In the genomic region with DNA sequence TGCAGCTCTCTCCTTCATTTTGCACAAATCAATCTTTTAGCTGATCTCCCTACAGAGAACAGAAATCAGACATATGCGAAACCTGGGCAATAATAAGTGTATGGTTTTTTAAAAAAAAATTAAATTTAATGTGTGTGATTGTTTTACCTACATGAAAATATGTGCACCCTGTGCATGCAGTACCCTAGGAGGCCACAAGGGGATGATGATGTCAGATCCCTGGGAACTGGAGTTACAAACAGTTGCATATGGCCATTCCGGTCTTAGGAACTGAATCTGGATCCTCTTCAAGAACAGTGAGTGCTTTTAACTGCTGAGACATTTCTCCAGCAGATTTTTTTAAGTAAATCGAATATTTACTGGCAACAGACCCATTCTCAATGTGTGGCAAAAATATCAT, we compare ENCODE assay signal across 24 mouse cellular contexts.
DNase-seq lines count a peak whose midpoint lies in the region; ATAC-seq and TF ChIP-seq lines count a peak whose summit lies in the region.
"Had no signal": no experiment of that assay in that cellular context is flagged by ENCODE, and none has a peak within 500 bp of the region (broad histone marks: within the 10 kb centered on the region; RNA-seq: fewer than 3 reads in every experiment).

No protein-coding gene starts in this region.

- no peaks in the 10 kb centered on the region for H3K4me1 ChIP-seq in intestine, embryonic 14.5 days (replicated peaks; ENCODE audit: control insufficient read depth, insufficient read depth, low read length)
- H3K4me1 ChIP-seq in intestine, embryonic 16.5 days (ENCODE audit: control insufficient read depth, insufficient read depth, low read length), result no peaks in the 10 kb centered on the region
- no peaks in the 10 kb centered on the region for H3K4me1 ChIP-seq in lung, embryonic 14.5 days (ENCODE audit: insufficient read depth)
- H3K4me1 ChIP-seq in MEL (ENCODE audit: control insufficient read depth in 1 of 2, insufficient read depth in 2 of 2, low read length in 2 of 2), result no peaks in the 10 kb centered on the region
- H3K4me1 ChIP-seq in stomach, postnatal 0 days (replicated peaks; ENCODE audit: control insufficient read depth, insufficient read depth), result no peaks in the 10 kb centered on the region
- H3K4me1 ChIP-seq: heart, embryonic 12.5 days; megakaryocyte, embryonic 14.5 days; neural tube, embryonic 12.5 days had no signal

- no peak for TF ChIP-seq RAD21 in MEL (IDR thresholded peaks at IDR 0.05; ENCODE audit: low read depth, low read length)

- no peak for TF ChIP-seq EP300 in MEL (IDR thresholded peaks at IDR 0.05; ENCODE audit: low read depth in 1 of 2, low read length in 2 of 2)
- TF ChIP-seq EP300 in stomach, postnatal 0 days (optimal IDR thresholded peaks at IDR 0.05), result no peak

- no peaks in the 10 kb centered on the region for H3K27me3 ChIP-seq in intestine, embryonic 14.5 days (replicated peaks; ENCODE audit: control insufficient read depth, insufficient read depth, low read length)
- no peaks in the 10 kb centered on the region for H3K27me3 ChIP-seq in intestine, embryonic 16.5 days (replicated peaks; ENCODE audit: control insufficient read depth, insufficient read depth, low read length)
- no peaks in the 10 kb centered on the region for H3K27me3 ChIP-seq in lung, embryonic 14.5 days (ENCODE audit: insufficient read depth, low read length)
- H3K27me3 ChIP-seq in MEL (ENCODE audit: control insufficient read depth in 1 of 2, insufficient read depth in 2 of 2, low read length in 2 of 2), result no peaks in the 10 kb centered on the region
- no peaks in the 10 kb centered on the region for H3K27me3 ChIP-seq in stomach, postnatal 0 days (ENCODE audit: control insufficient read depth, insufficient read depth, low read length)
- H3K27me3 ChIP-seq: CH12.LX; heart, embryonic 12.5 days; megakaryocyte, embryonic 14.5 days; midbrain, embryonic 13.5 days; neural tube, embryonic 12.5 days had no signal

- H3K4me3 ChIP-seq in intestine, embryonic 14.5 days (ENCODE audit: low read depth, low read length), result no peak overlapping the region
- H3K4me3 ChIP-seq in intestine, embryonic 16.5 days (ENCODE audit: low read length), result no peak overlapping the region
- H3K4me3 ChIP-seq in lung, embryonic 14.5 days (ENCODE audit: low read depth, low read length), result no peak overlapping the region
- no peak overlapping the region for H3K4me3 ChIP-seq in MEL (ENCODE audit: control insufficient read depth in 1 of 2, insufficient read depth in 1 of 2, low read depth in 2 of 2, low read length in 2 of 2)
- H3K4me3 ChIP-seq in stomach, postnatal 0 days (ENCODE audit: low read depth, low read length), result no peak overlapping the region
- H3K4me3 ChIP-seq: heart, embryonic 12.5 days; hindbrain, embryonic 10.5 days; megakaryocyte, embryonic 14.5 days; midbrain, embryonic 13.5 days; neural tube, embryonic 12.5 days had no signal

- WGBS in intestine, embryonic 14.5 days, result 93% methylated on average over 3 of the region's 3 CpGs
- 90% methylated on average over 3 of the region's 3 CpGs for WGBS in intestine, embryonic 16.5 days
- 86% methylated on average over 3 of the region's 3 CpGs for WGBS in lung, embryonic 14.5 days
- 85% methylated on average over 3 of the region's 3 CpGs for WGBS in stomach, postnatal 0 days

- H3K27ac ChIP-seq in intestine, embryonic 14.5 days (ENCODE audit: low read depth), result no peak overlapping the region
- no peak overlapping the region for H3K27ac ChIP-seq in intestine, embryonic 16.5 days (ENCODE audit: low read length)
- no peak overlapping the region for H3K27ac ChIP-seq in lung, embryonic 14.5 days (ENCODE audit: low read depth)
- H3K27ac ChIP-seq in MEL (ENCODE audit: control insufficient read depth, low read depth, low read length), result no peak overlapping the region
- no peak overlapping the region for H3K27ac ChIP-seq in stomach, postnatal 0 days (replicated peaks)
- H3K27ac ChIP-seq: hindbrain, embryonic 10.5 days; midbrain, embryonic 13.5 days; neural tube, embryonic 12.5 days had no signal

- ATAC-seq in intestine, embryonic 14.5 days (replicated peaks; ENCODE audit: low FRiP score, low TSS enrichment, low read depth), result no peak
- ATAC-seq in intestine, embryonic 16.5 days, result no peak
- ATAC-seq in lung, embryonic 14.5 days (ENCODE audit: insufficient read depth), result no peak
- ATAC-seq in stomach, postnatal 0 days (ENCODE audit: low FRiP score, low TSS enrichment), result no peak
- ATAC-seq: forebrain, embryonic 14.5 days; midbrain, embryonic 13.5 days had no signal

- DNase-seq in intestine, embryonic 14.5 days (ENCODE audit: low spot score), result peak; percentile 10
- no peak for DNase-seq in lung, embryonic 14.5 days
- DNase-seq in lung, postnatal 10 days, result no peak
- DNase-seq in MEL (ENCODE audit: low read depth, low spot score), result peak; percentile 14
- DNase-seq in stomach, postnatal 0 days (ENCODE audit: low spot score), result no peak
- no peak for DNase-seq in cerebellum, postnatal 14 days
- DNase-seq: adrenal gland, postnatal 14 days; B cell, adult 2 months; cerebellum, adult 8-10 months; heart, postnatal 10 days; kidney, adult 8-10 months; kidney, postnatal 10 days; lung, postnatal 36 days; right cerebral cortex, postnatal 25 days; spleen, adult 18-20 months; thymus, postnatal 25 days had no signal

- TF ChIP-seq CTCF in lung, embryonic 14.5 days (IDR thresholded peaks at IDR 0.05; ENCODE audit: low read depth), result peak; percentile 45
- peak in 2 of 3 experiments; percentile 17 to 49; a peak in 3 of 6 replicates for TF ChIP-seq CTCF in MEL (IDR thresholded peaks at IDR 0.05 in 2 of 3, conservative IDR thresholded peaks at IDR 0.05 in 1 of 3; ENCODE audit: control insufficient read depth in 1 of 3, insufficient read depth in 1 of 3, low read depth in 2 of 3, low read length in 3 of 3, poor library complexity in 1 of 3, severe bottlenecking in 1 of 3)
- TF ChIP-seq CTCF in stomach, postnatal 0 days (IDR thresholded peaks at IDR 0.05; ENCODE audit: low read depth), result 0 out of 2 replicates have a peak, but pooled peaks have one; percentile 15

- H3K9me3 ChIP-seq in intestine, embryonic 14.5 days (ENCODE audit: control insufficient read depth, low read length), result peaks cover 3% of the 10 kb centered on the region; the same call in 1 of the 2 replicates
- no peaks in the 10 kb centered on the region for H3K9me3 ChIP-seq in intestine, embryonic 16.5 days (ENCODE audit: control insufficient read depth, low read length)
- 0 out of 2 replicates have a peak, but pooled peaks cover 3% of the 10 kb centered on the region for H3K9me3 ChIP-seq in lung, embryonic 14.5 days (ENCODE audit: low read depth, low read length)
- no peaks in the 10 kb centered on the region for H3K9me3 ChIP-seq in MEL (replicated peaks; ENCODE audit: insufficient read depth, low read length)
- H3K9me3 ChIP-seq in stomach, postnatal 0 days (ENCODE audit: control insufficient read depth, low read length), result no peaks in the 10 kb centered on the region
- H3K9me3 ChIP-seq: heart, embryonic 12.5 days; midbrain, embryonic 13.5 days; neural tube, embryonic 12.5 days had no signal

- no peaks in the 10 kb centered on the region for H3K36me3 ChIP-seq in intestine, embryonic 14.5 days (ENCODE audit: control insufficient read depth, insufficient read depth, low read length)
- no peaks in the 10 kb centered on the region for H3K36me3 ChIP-seq in intestine, embryonic 16.5 days (ENCODE audit: control insufficient read depth, insufficient read depth, low read length)
- no peaks in the 10 kb centered on the region for H3K36me3 ChIP-seq in lung, embryonic 14.5 days (ENCODE audit: insufficient read depth)
- H3K36me3 ChIP-seq in MEL (ENCODE audit: control insufficient read depth in 1 of 2, insufficient read depth in 2 of 2, low read length in 2 of 2), result no peaks in the 10 kb centered on the region
- H3K36me3 ChIP-seq in stomach, postnatal 0 days (ENCODE audit: control insufficient read depth, insufficient read depth, low read length), result no peaks in the 10 kb centered on the region
- H3K36me3 ChIP-seq: heart, embryonic 12.5 days; hindbrain, embryonic 10.5 days; midbrain, embryonic 13.5 days; neural tube, embryonic 12.5 days had no signal

- no peak overlapping the region for H3K9ac ChIP-seq in intestine, embryonic 14.5 days (ENCODE audit: low read length)
- H3K9ac ChIP-seq in intestine, embryonic 16.5 days (ENCODE audit: low read depth, low read length), result no peak overlapping the region
- H3K9ac ChIP-seq in lung, embryonic 14.5 days, result no peak overlapping the region
- H3K9ac ChIP-seq in MEL (ENCODE audit: control insufficient read depth, low read depth, low read length, poor library complexity, severe bottlenecking), result no peak overlapping the region
- H3K9ac ChIP-seq in stomach, postnatal 0 days (ENCODE audit: low read length), result no peak overlapping the region
- H3K9ac ChIP-seq: heart, embryonic 12.5 days; midbrain, embryonic 13.5 days; neural tube, embryonic 12.5 days had no signal

- H3K79me2 ChIP-seq in MEL (ENCODE audit: control insufficient read depth, insufficient read depth, low read length, poor library complexity), result no peaks in the 10 kb centered on the region

- H3K4me2 ChIP-seq in intestine, embryonic 14.5 days (ENCODE audit: low read length), result no peak overlapping the region
- no peak overlapping the region for H3K4me2 ChIP-seq in intestine, embryonic 16.5 days (ENCODE audit: low read depth, low read length)
- H3K4me2 ChIP-seq in lung, embryonic 14.5 days, result no peak overlapping the region
- no peak overlapping the region for H3K4me2 ChIP-seq in stomach, postnatal 0 days (replicated peaks; ENCODE audit: low read depth)
- H3K4me2 ChIP-seq: heart, embryonic 12.5 days; midbrain, embryonic 13.5 days; neural tube, embryonic 12.5 days had no signal

- no peak for TF ChIP-seq POLR2A in MEL (IDR thresholded peaks at IDR 0.05; ENCODE audit: control insufficient read depth in 1 of 2, insufficient read depth in 1 of 2, low read depth in 1 of 2, low read length in 2 of 2, poor library complexity in 1 of 2)

TF ChIP-seq in MEL, 35 proteins besides CTCF, POLR2A, EP300 and RAD21 (continues in another document):
- TF ChIP-seq ETS1 (IDR thresholded peaks at IDR 0.05; ENCODE audit: low read depth, low read length) (no peak), HCFC1 (IDR thresholded peaks at IDR 0.05; ENCODE audit: low read depth, low read length) (no peak), GABPA (IDR thresholded peaks at IDR 0.05; ENCODE audit: low read depth, low read length) (no peak), ZC3H11A (IDR thresholded peaks at IDR 0.05; ENCODE audit: low read depth, low read length) (no peak), TAL1 (IDR thresholded peaks at IDR 0.05; ENCODE audit: low read length) (no peak), MAFK (IDR thresholded peaks at IDR 0.05; ENCODE audit: borderline replicate concordance, low read depth, low read length) (no peak), ZMIZ1 (IDR thresholded peaks at IDR 0.05; ENCODE audit: low read depth, low read length) (no peak), SIN3A (IDR thresholded peaks at IDR 0.05; ENCODE audit: low read length) (no peak), CHD1 (IDR thresholded peaks at IDR 0.05; ENCODE audit: low read depth, low read length) (no peak), KAT2A (conservative IDR thresholded peaks at IDR 0.05; ENCODE audit: low read depth, low read length) (no peak), MEF2A (IDR thresholded peaks at IDR 0.05; ENCODE audit: extremely low read depth, insufficient replicate concordance, low read depth, low read length, poor library complexity, severe bottlenecking) (no peak), CHD2 (IDR thresholded peaks at IDR 0.05; ENCODE audit: low read length) (no peak)

Comparison
In these comparisons a context has a peak if more than half of its experiments do, and no peak if none do; other contexts are left out.
1. DNase-seq: peak in intestine, embryonic 14.5 days (single experiment) and MEL (single experiment); none in lung, embryonic 14.5 days (single experiment), lung, postnatal 10 days (single experiment), stomach, postnatal 0 days (single experiment) and cerebellum, postnatal 14 days (0 of 2).
2. Peak in every context shown above with its lines, with median percentiles within 50 percentile points of each other: CTCF ChIP-seq.